Mouse (Mus musculus) embryonic facial prominence, embryonic 11.5 days (tissue): Measurements from ENCODE around the gene Mapk9. TPM values are rescaled to one million over a fixed set of nuclear protein-coding genes. Genes with fewer than 3 reads are reported as not detected.

Experiments used
- ATAC-seq: fragments of 200-750 bp; cut with Nextera tagmentation; replicated peaks from 2 replicates; pipeline ENCODE4 v1.8.0; 2017; ENCODE audit warnings: low read depth; ENCODE audit not compliant: insufficient number of reproducible peaks, low FRiP score, low TSS enrichment
- DNase-seq: peaks from one replicate; pipeline ENCODE4 v3.0.0-alpha.2; 2015; ENCODE audit warnings: low spot score
- H3K27ac ChIP-seq: fragments of 300-500 bp; sonication (generic); replicated peaks from 2 replicates; pipeline ENCODE4 v1.5.1; 2014; ENCODE audit warnings: mild to moderate bottlenecking, low read depth, low read length, control low read depth
- H3K27me3 ChIP-seq: fragments of 300-500 bp; sonication (generic); 2 replicates; pipeline ENCODE4 v1.6.1; 2014; ENCODE audit warnings: mild to moderate bottlenecking, low read length, moderate library complexity, mixed read lengths; ENCODE audit not compliant: control insufficient read depth, insufficient read depth
- H3K36me3 ChIP-seq: fragments of 300-500 bp; sonication (generic); replicated peaks from 2 replicates; pipeline ENCODE4 v1.6.1; 2014; ENCODE audit warnings: low read depth, mild to moderate bottlenecking, low read length, moderate library complexity, mixed read lengths; ENCODE audit not compliant: control insufficient read depth, insufficient read depth
- H3K4me1 ChIP-seq: fragments of 300-500 bp; sonication (generic); 2 replicates; pipeline ENCODE4 v1.6.1; 2014; ENCODE audit warnings: low read length, mixed read lengths; ENCODE audit not compliant: control insufficient read depth, insufficient read depth
- H3K4me2 ChIP-seq: fragments of 300-500 bp; sonication (generic); 2 replicates; pipeline ENCODE4 v1.6.1; 2014; ENCODE audit warnings: low read depth, mild to moderate bottlenecking, control low read depth, low read length, moderate library complexity
- H3K4me3 ChIP-seq: fragments of 300-500 bp; sonication (generic); 2 replicates; pipeline ENCODE4 v1.5.1; 2014; ENCODE audit warnings: low read depth, low read length, control low read depth
- H3K9ac ChIP-seq: fragments of 300-500 bp; sonication (generic); replicated peaks from 2 replicates; pipeline ENCODE4 v1.6.1; 2014; ENCODE audit warnings: mild to moderate bottlenecking, control low read depth, low read length
- H3K9me3 ChIP-seq: fragments of 300-500 bp; sonication (generic); replicated peaks from 2 replicates; pipeline ENCODE4 v1.6.1; 2016; ENCODE audit warnings: mild to moderate bottlenecking, low read length, inconsistent platforms, mixed read lengths; ENCODE audit not compliant: control insufficient read depth
- WGBS: fragments of 180-500 bp; shearing (Covaris S2); extraction: QIAGEN DNeasy Blood & Tissue Kit; methylation state at CpG from one replicate; pipeline ENCODE4 v1.1.7; 2014; 5-methylcytosine and 5-hydroxymethylcytosine counted together
- polyA plus RNA-seq: library from polyadenylated mRNA; unstranded; fragments of >200 nt; fragmentation: Nextera tagmentation; extraction: Ambion mirVana; gene quantifications from 2 replicates; pipeline ENCODE4 v1.2.1, GENCODE M21; 2014

Gene Mapk9
- polyA plus RNA-seq, 1 experiment from 2014 or later = 43.1 TPM

GRCm38 (mm10) chr11:49811879-49812278 lies 34.7 kb upstream of the Mapk9 start:
- Histone ChIP-seq H3K4me1 (no peaks in the 10 kb centered on the region), H3K27me3 (no peaks in the 10 kb centered on the region), H3K9me3 (no peaks in the 10 kb centered on the region), H3K27ac (no peak overlapping the region), H3K9ac (no peak overlapping the region), H3K4me3 (no peak overlapping the region), H3K36me3 (peaks cover 2% of the 10 kb centered on the region), H3K4me2 (no peak overlapping the region)
- ATAC-seq (no peak), DNase-seq (no peak)
- 89% methylated on average over 8 of the region's 8 CpGs for WGBS

GRCm38 (mm10) chr11:49818869-49819566 lies 27.5 kb upstream of the Mapk9 start:
- WGBS = 88% methylated on average over 15 of the region's 15 CpGs

GRCm38 (mm10) chr11:49819676-49820075 lies 26.9 kb upstream of the Mapk9 start:
- H3K4me3 ChIP-seq = no peak overlapping the region
- no peak overlapping the region for H3K27ac ChIP-seq
- DNase-seq (no peak), ATAC-seq (no peak)
- H3K4me1 ChIP-seq = no peaks in the 10 kb centered on the region
- WGBS = 87% methylated on average over 7 of the region's 7 CpGs
- H3K36me3 ChIP-seq = no peaks in the 10 kb centered on the region; the same call in 1 of the 2 replicates
- H3K9me3 ChIP-seq = no peaks in the 10 kb centered on the region
- no peak overlapping the region for H3K9ac ChIP-seq
- no peaks in the 10 kb centered on the region for H3K27me3 ChIP-seq
- H3K4me2 ChIP-seq = no peak overlapping the region

More at GRCm38 (mm10) chr11:49818869-49819566, 27.5 kb upstream of the Mapk9 start:
- Histone ChIP-seq H3K9me3 (no peaks in the 10 kb centered on the region), H3K27ac (no peak overlapping the region), H3K27me3 (no peaks in the 10 kb centered on the region), H3K4me2 (no peak overlapping the region), H3K9ac (no peak overlapping the region), H3K4me3 (no peak overlapping the region), H3K4me1 (no peaks in the 10 kb centered on the region), H3K36me3 (no peaks in the 10 kb centered on the region; the same call in 1 of the 2 replicates)
- no peak for DNase-seq
- no peak for ATAC-seq

- no peaks in the 10 kb centered on the region for H3K4me1 ChIP-seq
Observed at GRCm38 (mm10) chr11:49820928-49821327, 25.6 kb upstream of the Mapk9 start.

GRCm38 (mm10) chr11:49821546-49821945 lies 25.0 kb upstream of the Mapk9 start:
- H3K27me3 ChIP-seq = no peaks in the 10 kb centered on the region
- H3K4me2 ChIP-seq = no peak overlapping the region
- no peak overlapping the region for H3K27ac ChIP-seq
- no peak overlapping the region for H3K9ac ChIP-seq
- H3K36me3 ChIP-seq = no peaks in the 10 kb centered on the region; the same call in 1 of the 2 replicates
- no peak for ATAC-seq
- 94% methylated on average over 2 of the region's 2 CpGs for WGBS
- H3K9me3 ChIP-seq = no peaks in the 10 kb centered on the region
- no peak overlapping the region for H3K4me3 ChIP-seq
- no peaks in the 10 kb centered on the region for H3K4me1 ChIP-seq
- no peak for DNase-seq

More at GRCm38 (mm10) chr11:49820928-49821327, 25.6 kb upstream of the Mapk9 start:
- no peak for DNase-seq
- H3K4me2 ChIP-seq = no peak overlapping the region
- no peaks in the 10 kb centered on the region; the same call in 1 of the 2 replicates for H3K36me3 ChIP-seq
- H3K9me3 ChIP-seq = no peaks in the 10 kb centered on the region
- H3K27me3 ChIP-seq = no peaks in the 10 kb centered on the region
- WGBS = 86% methylated on average over 2 of the region's 2 CpGs
- H3K27ac ChIP-seq = no peak overlapping the region
- H3K9ac ChIP-seq = no peak overlapping the region
- H3K4me3 ChIP-seq = no peak overlapping the region
- no peak for ATAC-seq

- DNase-seq (no peak), ATAC-seq (no peak)
- no peak overlapping the region for H3K9ac ChIP-seq
- no peak overlapping the region for H3K4me3 ChIP-seq
- H3K36me3 ChIP-seq = no peaks in the 10 kb centered on the region; the same call in 1 of the 2 replicates
- H3K27ac ChIP-seq = no peak overlapping the region
- H3K9me3 ChIP-seq = no peaks in the 10 kb centered on the region
- no peaks in the 10 kb centered on the region for H3K27me3 ChIP-seq
- no peak overlapping the region for H3K4me2 ChIP-seq
- H3K4me1 ChIP-seq = no peaks in the 10 kb centered on the region
- 86% methylated on average over 2 of the region's 2 CpGs for WGBS
Observed at GRCm38 (mm10) chr11:49822337-49822736, 24.2 kb upstream of the Mapk9 start.

- 44% methylated on average over 2 of the region's 2 CpGs for WGBS
Observed at GRCm38 (mm10) chr11:49824896-49825295, 21.7 kb upstream of the Mapk9 start.

GRCm38 (mm10) chr11:49827243-49827642 lies 19.3 kb upstream of the Mapk9 start:
- no peak for ATAC-seq
- Histone ChIP-seq H3K27me3 (no peaks in the 10 kb centered on the region), H3K36me3 (no peaks in the 10 kb centered on the region; the same call in none of the 2 replicates), H3K9ac (no peak overlapping the region), H3K9me3 (no peaks in the 10 kb centered on the region), H3K27ac (no peak overlapping the region), H3K4me1 (no peaks in the 10 kb centered on the region), H3K4me2 (no peak overlapping the region), H3K4me3 (no peak overlapping the region)
- DNase-seq = no peak
- 35% methylated on average over 6 of the region's 6 CpGs for WGBS

More at GRCm38 (mm10) chr11:49824896-49825295, 21.7 kb upstream of the Mapk9 start:
- ATAC-seq = no peak
- Histone ChIP-seq H3K9ac (no peak overlapping the region), H3K4me3 (no peak overlapping the region), H3K36me3 (no peaks in the 10 kb centered on the region; the same call in none of the 2 replicates), H3K9me3 (no peaks in the 10 kb centered on the region), H3K4me1 (no peaks in the 10 kb centered on the region), H3K4me2 (no peak overlapping the region), H3K27ac (no peak overlapping the region), H3K27me3 (no peaks in the 10 kb centered on the region)
- DNase-seq = peak; percentile 69
